Mouse (Mus musculus) neural tube, embryonic 13.5 days (tissue): ENCODE results near the gene Tapbp. TPM values are rescaled to one million over a fixed set of nuclear protein-coding genes. Genes with fewer than 3 reads are reported as not detected.

ENCODE experiments used
- ATAC-seq: fragments of 200-750 bp; cut with Nextera tagmentation; 2 replicates; pipeline ENCODE4 v1.8.0; 2017; ENCODE audit warnings: low read depth, mild to moderate bottlenecking, moderate TSS enrichment, moderate library complexity
- H3K27ac ChIP-seq: fragments of 300-500 bp; sonication (generic); replicated peaks from 2 replicates; pipeline ENCODE4 v1.5.1; 2015; ENCODE audit warnings: moderate library complexity, mild to moderate bottlenecking, inconsistent platforms
- H3K27me3 ChIP-seq: fragments of 300-500 bp; sonication (generic); 2 replicates; pipeline ENCODE4 v1.6.1; 2015; ENCODE audit warnings: mild to moderate bottlenecking, inconsistent platforms
- H3K36me3 ChIP-seq: fragments of 300-500 bp; sonication (generic); 2 replicates; pipeline ENCODE4 v1.6.1; 2015; ENCODE audit warnings: mild to moderate bottlenecking, inconsistent platforms
- H3K4me1 ChIP-seq: fragments of 300-500 bp; sonication (generic); replicated peaks from 2 replicates; pipeline ENCODE4 v1.6.1; 2015; ENCODE audit warnings: inconsistent platforms
- H3K4me2 ChIP-seq: fragments of 300-500 bp; sonication (generic); 2 replicates; pipeline ENCODE4 v1.6.1; 2015; ENCODE audit warnings: inconsistent platforms, mild to moderate bottlenecking, moderate library complexity
- H3K4me3 ChIP-seq: fragments of 300-500 bp; sonication (generic); 2 replicates; pipeline ENCODE4 v1.5.1; 2015; ENCODE audit warnings: mild to moderate bottlenecking, inconsistent platforms
- H3K9ac ChIP-seq: fragments of 300-500 bp; sonication (generic); 2 replicates; pipeline ENCODE4 v1.6.1; 2015; ENCODE audit warnings: moderate library complexity, mild to moderate bottlenecking, inconsistent platforms
- H3K9me3 ChIP-seq: fragments of 300-500 bp; sonication (generic); 2 replicates; pipeline ENCODE4 v1.6.1; 2016; ENCODE audit warnings: inconsistent platforms
- WGBS: fragments of 180-500 bp; shearing (Covaris S2); methylation state at CpG from one replicate; pipeline ENCODE4 v1.1.7; 2015; 5-methylcytosine and 5-hydroxymethylcytosine counted together
- polyA plus RNA-seq: library from polyadenylated mRNA; unstranded; fragments of >200 nt; fragmentation: Nextera tagmentation; extraction: Ambion mirVana; gene quantifications from 2 replicates; pipeline ENCODE4 v1.2.1, GENCODE M21; 2015

Gene Tapbp
- polyA plus RNA-seq, 1 experiment from 2014 or later = 31.1 TPM

GRCm38 (mm10) chr17:33909077-33909868 is 6.4 kb upstream of the Tapbp start, which contains the start of gene Daxx:
TSS of gene Daxx (plus strand) at chr17:33909414.
- no peaks in the 10 kb centered on the region for H3K9me3 ChIP-seq
- WGBS = under 1% methylated on average over 68 of the region's 68 CpGs
- H3K27ac ChIP-seq = peak within 1 kb of the TSS; percentile 94
- H3K36me3 ChIP-seq = peaks cover 36% of the 10 kb centered on the region
- peak within 1 kb of the TSS; percentile 92 for H3K9ac ChIP-seq
- H3K4me3 ChIP-seq = peak within 1 kb of the TSS; percentile 88
- no peaks in the 10 kb centered on the region for H3K27me3 ChIP-seq
- peak; percentile 96 for ATAC-seq
- peak within 1 kb of the TSS; percentile 94 for H3K4me2 ChIP-seq
- H3K4me1 ChIP-seq = peaks cover 41% of the 10 kb centered on the region

DNA sequence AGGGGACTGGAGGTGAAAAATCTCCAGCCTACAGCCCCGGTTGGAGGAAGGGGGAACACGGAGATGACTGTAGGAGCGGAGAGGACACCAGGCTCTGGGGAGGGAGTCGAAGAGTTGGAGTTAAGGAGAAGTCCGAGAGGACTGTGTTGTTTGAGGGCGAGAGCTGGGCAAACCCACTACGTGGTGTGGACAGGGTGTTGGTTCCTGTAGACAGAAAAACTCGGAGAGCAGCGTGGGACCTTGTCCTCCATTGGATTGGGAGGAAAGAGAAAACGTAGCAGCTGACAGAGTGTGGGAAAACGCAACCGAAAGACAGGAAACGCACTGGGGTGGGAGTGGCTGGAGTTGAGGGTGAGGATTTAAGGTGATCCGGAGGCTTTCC is 5.8 kb upstream of the Tapbp start:
- no peaks in the 10 kb centered on the region for H3K27me3 ChIP-seq
- H3K4me1 ChIP-seq = peaks cover 46% of the 10 kb centered on the region
- peak overlapping the region; percentile 94 for H3K4me2 ChIP-seq
- WGBS = under 1% methylated on average over 14 of the region's 14 CpGs
- no peaks in the 10 kb centered on the region for H3K9me3 ChIP-seq
- H3K9ac ChIP-seq = peak overlapping the region; percentile 92
- peaks cover 40% of the 10 kb centered on the region for H3K36me3 ChIP-seq
- H3K27ac ChIP-seq = peak overlapping the region; percentile 94
- H3K4me3 ChIP-seq = peak overlapping the region; percentile 88
- no peak for ATAC-seq

GRCm38 (mm10) chr17:33910346-33911051 is 5.2 kb upstream of the Tapbp start:
- peaks cover 52% of the 10 kb centered on the region for H3K4me1 ChIP-seq
- H3K9ac ChIP-seq = peak overlapping the region; percentile 92
- WGBS = 55% methylated on average over 11 of the region's 11 CpGs
- peak overlapping the region; percentile 94; the same call in 1 of the 2 replicates for H3K27ac ChIP-seq
- H3K27me3 ChIP-seq = no peaks in the 10 kb centered on the region
- ATAC-seq = no peak
- H3K4me2 ChIP-seq = peak overlapping the region; percentile 94
- peaks cover 44% of the 10 kb centered on the region for H3K36me3 ChIP-seq
- no peaks in the 10 kb centered on the region for H3K9me3 ChIP-seq
- peak overlapping the region; percentile 88 for H3K4me3 ChIP-seq

GRCm38 (mm10) chr17:33911052-33911812 is 4.5 kb upstream of the Tapbp start:
- no peak overlapping the region for H3K4me2 ChIP-seq
- no peak overlapping the region for H3K27ac ChIP-seq
- H3K36me3 ChIP-seq = peaks cover 44% of the 10 kb centered on the region
- H3K4me1 ChIP-seq = peaks cover 53% of the 10 kb centered on the region
- no peak overlapping the region for H3K9ac ChIP-seq
- H3K9me3 ChIP-seq = no peaks in the 10 kb centered on the region
- ATAC-seq = no peak
- H3K4me3 ChIP-seq = no peak overlapping the region
- H3K27me3 ChIP-seq = no peaks in the 10 kb centered on the region
- WGBS = 91% methylated on average over 31 of the region's 31 CpGs

DNA sequence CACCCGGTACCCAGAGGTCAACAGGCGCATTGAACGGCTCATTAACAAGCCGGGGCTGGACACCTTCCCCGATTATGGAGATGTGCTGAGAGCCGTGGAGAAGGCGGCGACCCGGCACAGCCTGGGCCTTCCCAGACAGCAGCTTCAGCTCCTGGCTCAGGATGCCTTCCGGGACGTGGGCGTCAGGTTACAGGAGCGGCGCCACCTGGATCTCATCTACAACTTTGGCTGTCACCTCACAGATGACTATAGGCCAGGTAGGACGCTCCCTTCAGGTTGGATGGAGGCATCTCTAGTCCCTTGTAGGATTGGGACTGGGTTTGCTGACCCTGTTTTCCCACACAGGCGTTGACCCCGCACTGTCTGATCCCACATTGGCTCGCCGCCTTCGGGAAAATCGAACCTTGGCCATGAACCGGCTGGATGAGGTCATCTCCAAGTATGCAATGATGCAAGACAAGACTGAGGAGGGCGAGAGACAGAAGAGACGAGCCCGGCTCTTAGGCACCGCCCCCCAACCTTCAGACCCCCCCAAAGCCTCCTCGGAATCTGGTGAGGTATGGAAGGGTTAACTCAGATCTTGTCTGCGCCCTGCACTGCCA is 3.8 kb upstream of the Tapbp start:
- H3K4me3 ChIP-seq = no peak overlapping the region
- H3K9me3 ChIP-seq = no peaks in the 10 kb centered on the region
- H3K27ac ChIP-seq = no peak overlapping the region
- WGBS = 93% methylated on average over 28 of the region's 28 CpGs
- H3K4me1 ChIP-seq = peaks cover 58% of the 10 kb centered on the region
- H3K27me3 ChIP-seq = no peaks in the 10 kb centered on the region
- H3K36me3 ChIP-seq = peaks cover 44% of the 10 kb centered on the region
- no peak overlapping the region for H3K9ac ChIP-seq
- ATAC-seq = no peak
- H3K4me2 ChIP-seq = no peak overlapping the region

GRCm38 (mm10) chr17:33913264-33913663 is 2.4 kb upstream of the Tapbp start:
- Histone ChIP-seq H3K27ac (no peak overlapping the region), H3K4me3 (no peak overlapping the region), H3K9me3 (no peaks in the 10 kb centered on the region), H3K4me1 (peaks cover 64% of the 10 kb centered on the region), H3K27me3 (no peaks in the 10 kb centered on the region), H3K9ac (no peak overlapping the region), H3K4me2 (no peak overlapping the region), H3K36me3 (peaks cover 56% of the 10 kb centered on the region)
- 93% methylated on average over 10 of the region's 10 CpGs for WGBS
- no peak for ATAC-seq

DNA sequence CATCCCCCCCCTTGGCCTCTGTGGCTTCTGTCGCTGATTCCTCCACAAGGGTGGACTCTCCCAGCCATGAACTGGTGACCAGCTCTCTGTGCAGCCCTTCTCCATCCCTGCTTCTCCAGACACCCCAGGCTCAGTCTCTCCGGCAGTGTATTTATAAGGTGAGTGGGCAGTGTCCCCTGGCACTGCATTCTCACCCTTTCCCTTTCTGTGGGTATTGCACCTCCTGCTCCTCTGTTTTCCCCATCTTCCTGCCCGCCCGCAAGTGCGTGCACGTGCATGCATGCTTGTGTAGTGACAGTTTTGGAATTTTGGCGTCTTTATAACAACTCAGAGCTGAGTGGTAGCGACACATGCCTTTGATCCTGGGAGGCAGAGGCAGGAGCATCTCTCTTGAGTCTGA is 1.8 kb upstream of the Tapbp start:
- no peak overlapping the region for H3K27ac ChIP-seq
- H3K36me3 ChIP-seq = peaks cover 60% of the 10 kb centered on the region
- H3K9ac ChIP-seq = no peak overlapping the region
- ATAC-seq = no peak
- H3K9me3 ChIP-seq = no peaks in the 10 kb centered on the region
- peaks cover 70% of the 10 kb centered on the region for H3K4me1 ChIP-seq
- WGBS = 96% methylated on average over 8 of the region's 8 CpGs
- H3K4me2 ChIP-seq = no peak overlapping the region
- no peaks in the 10 kb centered on the region for H3K27me3 ChIP-seq
- no peak overlapping the region for H3K4me3 ChIP-seq

- H3K9me3 ChIP-seq = no peaks in the 10 kb centered on the region
- H3K4me2 ChIP-seq = peak overlapping the region; percentile 66
- H3K27me3 ChIP-seq = no peaks in the 10 kb centered on the region
- peak overlapping the region; percentile 70; the same call in 1 of the 2 replicates for H3K9ac ChIP-seq
- 73% methylated on average over 13 of the region's 13 CpGs for WGBS
- ATAC-seq = no peak
- peak overlapping the region; percentile 85; the same call in 1 of the 2 replicates for H3K27ac ChIP-seq
- peaks cover 60% of the 10 kb centered on the region for H3K36me3 ChIP-seq
- peaks cover 78% of the 10 kb centered on the region for H3K4me1 ChIP-seq
- H3K4me3 ChIP-seq = peak overlapping the region; percentile 51
These were observed 719 bp upstream of the Tapbp start for GRCm38 (mm10) chr17:33914969-33915391.

- peak overlapping the region; percentile 85 for H3K27ac ChIP-seq
- H3K4me1 ChIP-seq = peaks cover 78% of the 10 kb centered on the region
- peaks cover 51% of the 10 kb centered on the region for H3K36me3 ChIP-seq
- WGBS = under 1% methylated on average over 20 of the region's 20 CpGs
- H3K9ac ChIP-seq = peak overlapping the region; percentile 70
- no peaks in the 10 kb centered on the region for H3K9me3 ChIP-seq
- peak overlapping the region; percentile 51 for H3K4me3 ChIP-seq
- ATAC-seq = peak; percentile 13
- H3K4me2 ChIP-seq = peak overlapping the region; percentile 66
- H3K27me3 ChIP-seq = no peaks in the 10 kb centered on the region
These were observed 595 bp downstream of the Tapbp start for GRCm38 (mm10) chr17:33916294-33916693.

GRCm38 (mm10) chr17:33916847-33917655 is 1.4 kb downstream of the Tapbp start:
- Histone ChIP-seq H3K9me3 (no peaks in the 10 kb centered on the region), H3K4me2 (peak overlapping the region; percentile 66), H3K27ac (no peak overlapping the region), H3K27me3 (no peaks in the 10 kb centered on the region), H3K4me1 (peaks cover 73% of the 10 kb centered on the region), H3K36me3 (peaks cover 43% of the 10 kb centered on the region), H3K9ac (peak overlapping the region; percentile 70), H3K4me3 (peak overlapping the region; percentile 51)
- no peak for ATAC-seq
- 77% methylated on average over 31 of the region's 31 CpGs for WGBS
